Mouse (Mus musculus) splenic B cell, adult 2 months (primary cell): ENCODE results near the gene Gm525.
"Not testable (repeated sequence)": the region's sequence is repeated elsewhere in the genome, so short reads cannot be mapped to it uniquely, and the experiment has no call there.

Experiments used
- DNase-seq: peaks from one replicate; pipeline ENCODE4 v3.0.0-alpha.2; 2011; ENCODE audit warnings: low read depth, low spot score
- H3K27me3 ChIP-seq: 2 replicates; pipeline ENCODE4 v1.6.1; 2012; ENCODE audit warnings: mild to moderate bottlenecking, low read length, moderate library complexity, mixed read lengths; ENCODE audit not compliant: control insufficient read depth, poor library complexity, insufficient read depth, severe bottlenecking
- H3K36me3 ChIP-seq: 2 replicates; pipeline ENCODE4 v1.6.1; 2012; ENCODE audit warnings: mild to moderate bottlenecking, low read length, moderate library complexity, mixed read lengths; ENCODE audit not compliant: control insufficient read depth, poor library complexity, insufficient read depth, severe bottlenecking

Gene Gm525

GRCm38 (mm10) chr11:89069303-89069702, 4.3 kb upstream of the Gm525 start:
- H3K27me3 ChIP-seq, result no peaks in the 10 kb centered on the region
- no peaks in the 10 kb centered on the region for H3K36me3 ChIP-seq
- DNase-seq, result peak; percentile 90

- DNase-seq, result no peak
- no peaks in the 10 kb centered on the region for H3K36me3 ChIP-seq
- no peaks in the 10 kb centered on the region for H3K27me3 ChIP-seq
Measured at GRCm38 (mm10) chr11:89071522-89071921, 2.1 kb upstream of the Gm525 start.

DNA sequence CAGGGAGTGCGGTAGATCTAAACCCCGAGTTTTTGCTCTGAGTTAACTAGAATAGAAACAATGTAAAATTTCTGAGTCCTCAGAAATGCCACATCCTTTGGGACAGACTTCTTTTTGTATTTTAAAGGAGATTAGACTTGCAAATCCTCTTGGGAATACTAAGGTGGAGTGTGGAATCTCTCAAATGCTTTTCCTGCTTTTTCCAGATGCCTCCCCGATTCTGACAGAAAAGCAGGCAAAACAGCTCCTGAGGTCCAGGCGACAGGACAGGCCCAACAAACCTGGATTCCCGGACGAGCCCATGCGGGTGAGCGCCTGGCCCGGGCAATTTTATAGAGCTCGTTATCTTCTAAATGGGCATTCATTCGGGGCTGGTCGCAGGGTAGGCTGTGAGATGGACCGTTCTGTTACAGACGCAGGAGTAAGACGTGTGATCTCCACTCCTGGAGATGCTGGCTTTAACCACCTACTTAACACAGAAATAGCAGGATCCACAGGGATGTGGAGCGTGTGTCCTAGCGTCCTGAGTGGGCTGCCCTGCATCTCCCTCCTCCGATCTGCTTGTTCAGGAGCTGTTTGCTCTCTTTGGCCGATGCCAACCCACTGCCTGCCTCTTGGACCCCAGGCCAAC, 1.3 kb downstream of the Gm525 start:
- Histone ChIP-seq H3K27me3 (no peaks in the 10 kb centered on the region), H3K36me3 (no peaks in the 10 kb centered on the region)
- DNase-seq, result no peak

- Histone ChIP-seq H3K36me3 (no peaks in the 10 kb centered on the region), H3K27me3 (no peaks in the 10 kb centered on the region)
- peak; percentile 58 for DNase-seq
Measured at GRCm38 (mm10) chr11:89076370-89076821, 2.8 kb downstream of the Gm525 start.

- H3K36me3 ChIP-seq, result no peaks in the 10 kb centered on the region
- no peak for DNase-seq
- no peaks in the 10 kb centered on the region for H3K27me3 ChIP-seq
Measured at GRCm38 (mm10) chr11:89077601-89078000, 4.0 kb downstream of the Gm525 start.

- Histone ChIP-seq H3K36me3 (no peaks in the 10 kb centered on the region), H3K27me3 (no peaks in the 10 kb centered on the region)
- DNase-seq, result no peak
Measured at GRCm38 (mm10) chr11:89078305-89078704, 4.7 kb downstream of the Gm525 start.

DNA sequence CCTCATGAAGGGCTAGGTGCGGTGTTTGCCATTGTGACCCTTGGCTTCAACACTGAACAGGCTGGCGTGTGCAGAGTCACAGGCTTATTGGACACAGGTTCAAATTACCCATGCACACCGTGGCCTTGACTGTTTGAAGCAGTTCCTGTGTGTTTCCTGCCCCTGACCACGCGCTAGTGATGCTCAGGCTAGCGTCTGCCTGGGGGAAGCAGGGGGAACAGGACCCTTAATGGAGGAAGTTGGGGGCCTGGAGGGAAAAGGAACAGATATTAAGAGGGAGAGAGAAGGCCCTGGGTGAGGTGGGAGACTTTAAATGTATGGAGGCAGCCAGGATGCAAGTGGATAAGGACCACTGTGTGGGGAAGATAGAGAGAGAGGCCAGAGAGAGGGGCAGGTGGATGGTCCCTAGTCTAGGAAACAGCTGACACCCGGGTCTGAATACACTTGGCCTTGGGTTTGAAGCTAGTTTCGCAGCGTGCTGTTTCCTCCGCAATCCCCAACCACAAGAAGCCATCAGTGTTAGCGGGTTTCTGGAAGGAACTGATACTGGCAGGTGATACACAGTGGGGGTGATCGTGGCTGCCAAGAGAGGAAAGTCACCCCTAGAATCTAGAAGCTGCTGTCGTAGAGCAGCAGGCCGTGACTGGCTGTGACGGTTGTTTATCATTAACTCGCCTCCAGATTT, 5.5 kb downstream of the Gm525 start:
- DNase-seq, result peak; percentile 84
- Histone ChIP-seq H3K27me3 (no peaks in the 10 kb centered on the region), H3K36me3 (no peaks in the 10 kb centered on the region)

DNA sequence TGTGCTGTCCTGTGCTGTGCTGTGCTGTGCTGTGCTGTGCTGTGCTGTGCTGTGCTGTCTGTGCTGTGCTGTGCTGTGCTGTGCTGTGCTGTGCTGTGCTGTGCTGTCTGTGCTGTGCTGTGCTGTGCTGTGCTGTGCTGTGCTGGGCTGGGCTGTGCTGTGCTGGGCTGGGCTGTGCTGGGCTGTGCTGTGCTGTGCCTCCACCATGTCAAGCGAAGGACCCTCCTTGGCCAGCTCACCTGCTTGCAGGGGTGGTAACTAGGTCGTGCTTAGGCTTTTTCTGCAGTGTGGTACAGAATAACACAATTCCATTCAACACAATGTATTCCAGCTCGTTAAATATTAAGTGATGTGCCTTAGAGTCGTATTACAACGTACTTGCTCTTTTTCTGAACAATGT, 8.3 kb downstream of the Gm525 start:
- not testable (repeated sequence) for H3K36me3 ChIP-seq, H3K27me3 ChIP-seq, DNase-seq

DNA sequence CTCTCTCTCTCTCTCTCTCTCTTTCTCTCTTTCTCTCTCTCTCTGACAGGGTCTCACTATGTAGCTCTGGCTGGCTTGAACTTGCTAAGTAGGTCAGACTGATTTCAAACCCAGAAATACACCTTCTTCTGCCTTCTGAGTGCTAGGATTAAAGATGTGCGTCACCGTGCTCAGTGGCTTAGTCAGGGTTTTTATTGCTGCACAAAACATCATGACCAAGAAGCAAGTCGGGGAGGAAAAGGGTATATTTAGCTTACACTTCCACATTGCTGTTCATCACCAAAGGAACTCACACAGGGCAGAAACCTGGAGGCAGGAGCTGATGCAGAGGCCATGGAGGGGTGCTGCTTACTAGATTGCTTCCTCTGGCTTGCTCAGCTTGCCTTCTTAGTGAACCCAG, 9.1 kb downstream of the Gm525 start:
- not testable (repeated sequence) for H3K27me3 ChIP-seq, DNase-seq, H3K36me3 ChIP-seq

- peak; percentile 83 for DNase-seq
- H3K27me3 ChIP-seq, result no peaks in the 10 kb centered on the region
- H3K36me3 ChIP-seq, result no peaks in the 10 kb centered on the region
Measured at GRCm38 (mm10) chr11:89084601-89085000, 11.0 kb downstream of the Gm525 start.

GRCm38 (mm10) chr11:89086208-89086809, 12.7 kb downstream of the Gm525 start:
- Histone ChIP-seq H3K27me3 (no peaks in the 10 kb centered on the region), H3K36me3 (no peaks in the 10 kb centered on the region)
- DNase-seq, result no peak

GRCm38 (mm10) chr11:89088754-89089153, 15.1 kb downstream of the Gm525 start:
- peak; percentile 58 for DNase-seq
- Histone ChIP-seq H3K27me3 (no peaks in the 10 kb centered on the region), H3K36me3 (no peaks in the 10 kb centered on the region)

- DNase-seq, H3K36me3 ChIP-seq, H3K27me3 ChIP-seq: not testable (repeated sequence)
Measured at GRCm38 (mm10) chr11:89090359-89090758, 16.7 kb downstream of the Gm525 start.

DNA sequence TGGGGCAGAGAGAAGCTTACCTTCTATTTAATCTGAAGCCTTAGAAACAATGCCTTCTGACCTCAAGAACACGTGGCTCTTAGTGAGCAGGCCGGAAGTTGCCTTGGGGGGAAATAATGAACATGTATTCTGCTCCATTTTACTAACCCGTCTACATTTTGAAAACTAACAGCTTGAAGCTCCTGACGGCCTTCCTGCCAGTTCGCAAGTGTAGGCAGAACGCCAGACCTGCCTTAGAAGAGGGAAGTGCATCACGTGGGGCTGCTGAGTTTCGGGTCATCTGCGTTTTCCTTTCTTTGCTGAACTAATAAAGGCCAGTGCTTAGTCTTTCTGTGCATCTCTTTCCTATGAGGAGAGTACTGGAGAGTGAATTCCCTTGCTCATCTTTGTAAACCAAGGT, 19.1 kb downstream of the Gm525 start:
- Histone ChIP-seq H3K27me3 (no peaks in the 10 kb centered on the region), H3K36me3 (no peaks in the 10 kb centered on the region)
- peak; percentile 88 for DNase-seq

- no peaks in the 10 kb centered on the region for H3K27me3 ChIP-seq
- H3K36me3 ChIP-seq, result no peaks in the 10 kb centered on the region; the same call in 1 of the 2 replicates
- no peak for DNase-seq
Measured at GRCm38 (mm10) chr11:89095306-89095705, 21.7 kb downstream of the Gm525 start.
